Mouse (Mus musculus) CH12.LX (cell line): ENCODE data around the gene Gm9918.
A peak's percentile ranks its signal among the peaks of the same experiment; 100 is the strongest.

Experiments used
- CHD1 ChIP-seq: IDR thresholded peaks from 2 replicates; pipeline ENCODE4 v1.6.1; 2012; ENCODE audit warnings: low read depth, low read length, improper control_type of control experiment, inconsistent platforms
- CTCF ChIP-seq, 2 experiments: IDR thresholded peaks in 1 of 2; conservative IDR thresholded peaks in 1 of 2; 2 replicates each; pipeline ENCODE4 v1.5.1; 2011 to 2012; ENCODE audit warnings: low read depth in 2 of 2, low read length in 2 of 2, improper control_type of control experiment in 1 of 2, inconsistent platforms in 1 of 2, mild to moderate bottlenecking in 1 of 2, moderate library complexity in 1 of 2
- E2F4 ChIP-seq: IDR thresholded peaks from 2 replicates; pipeline ENCODE4 v1.6.1; 2011; ENCODE audit warnings: low read depth, low read length, improper control_type of control experiment; ENCODE audit not compliant: insufficient replicate concordance
- ELF1 ChIP-seq: IDR thresholded peaks from 2 replicates; pipeline ENCODE4 v1.6.1; 2014; ENCODE audit warnings: low read depth, mild to moderate bottlenecking, inconsistent platforms, low read length, improper control_type of control experiment
- EP300 ChIP-seq: IDR thresholded peaks from 2 replicates; pipeline ENCODE4 v1.6.1; 2011; ENCODE audit warnings: low read length, improper control_type of control experiment
- MAFK ChIP-seq: IDR thresholded peaks from 2 replicates; pipeline ENCODE4 v1.6.1; 2011; ENCODE audit warnings: low read length, improper control_type of control experiment; ENCODE audit not compliant: insufficient replicate concordance
- MAZ ChIP-seq: IDR thresholded peaks from 2 replicates; pipeline ENCODE4 v1.6.1; 2012; ENCODE audit warnings: low read depth, mild to moderate bottlenecking, inconsistent platforms, low read length, improper control_type of control experiment, moderate library complexity
- MEF2A ChIP-seq: IDR thresholded peaks from 2 replicates; pipeline ENCODE4 v1.6.1; 2014; ENCODE audit warnings: low read depth, mild to moderate bottlenecking, inconsistent platforms, low read length, improper control_type of control experiment, borderline replicate concordance
- MYC ChIP-seq: IDR thresholded peaks from 2 replicates; pipeline ENCODE4 v1.6.1; 2011; ENCODE audit warnings: low read depth, mild to moderate bottlenecking, improper control_type of control experiment, low read length
- POLR2A ChIP-seq: IDR thresholded peaks from 2 replicates; pipeline ENCODE4 v1.6.1; 2011; ENCODE audit warnings: low read depth, mild to moderate bottlenecking, improper control_type of control experiment, low read length
- RCOR1 ChIP-seq: conservative IDR thresholded peaks from 2 replicates; pipeline ENCODE4 v1.6.1; 2012; ENCODE audit warnings: low read depth, mild to moderate bottlenecking, inconsistent platforms, low read length, improper control_type of control experiment
- USF1 ChIP-seq: IDR thresholded peaks from 2 replicates; pipeline ENCODE4 v1.6.1; 2014; ENCODE audit warnings: low read depth, mild to moderate bottlenecking, inconsistent platforms, low read length, improper control_type of control experiment
- ZMIZ1 ChIP-seq: IDR thresholded peaks from 2 replicates; pipeline ENCODE4 v1.6.1; 2012; ENCODE audit warnings: low read depth, mild to moderate bottlenecking, inconsistent platforms, low read length, improper control_type of control experiment

DNA sequence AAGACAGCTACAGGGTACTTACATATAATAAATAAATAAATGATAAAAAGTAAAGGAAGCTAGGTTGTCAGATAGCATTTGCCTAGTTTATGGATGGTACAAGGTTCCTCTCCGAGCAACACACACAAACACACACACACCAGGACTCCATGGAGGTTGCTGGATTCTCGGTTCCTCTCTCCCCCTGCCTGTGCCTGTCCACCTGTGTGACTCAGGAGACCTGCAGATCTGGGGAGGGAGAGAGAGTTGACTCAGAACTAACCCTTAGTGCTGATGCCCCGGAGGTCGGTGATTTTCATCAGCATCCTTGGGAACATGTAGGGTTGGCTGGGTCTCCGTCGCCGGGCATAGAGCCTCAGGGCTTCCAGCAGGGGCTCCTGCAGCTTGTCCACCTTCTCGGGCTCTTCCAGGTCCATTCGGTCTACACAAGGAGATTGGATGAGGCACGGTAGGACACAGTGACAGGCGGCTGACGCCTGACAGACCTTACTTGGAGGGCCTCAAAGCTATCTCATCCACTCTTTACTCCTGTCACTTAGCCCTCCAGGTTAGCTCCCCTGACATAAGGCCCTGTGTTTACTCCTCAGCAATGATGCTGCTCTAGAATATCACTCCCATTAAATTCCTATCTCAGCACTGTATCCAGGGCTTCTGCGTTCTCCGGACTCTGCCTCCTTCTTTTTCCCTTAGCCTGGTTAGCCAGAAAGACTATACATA is 31.7 kb upstream of the Gm9918 start:
- TF ChIP-seq CTCF (conservative IDR thresholded peaks at IDR 0.05 in 1 of 2, IDR thresholded peaks at IDR 0.05 in 1 of 2; ENCODE audit: low read depth in 2 of 2, low read length in 2 of 2) (no peak), USF1 (no peak), E2F4 (no peak), ELF1 (no peak), MAFK (no peak), MYC (no peak), ZMIZ1 (no peak), MEF2A (no peak), RCOR1 (no peak), EP300 (peak; percentile 78), CHD1 (no peak), MAZ (no peak; the same call in 1 of the 2 replicates), POLR2A (no peak)
